Comparison of ENCODE assay signal across 20 mouse cellular contexts in the genomic region with DNA sequence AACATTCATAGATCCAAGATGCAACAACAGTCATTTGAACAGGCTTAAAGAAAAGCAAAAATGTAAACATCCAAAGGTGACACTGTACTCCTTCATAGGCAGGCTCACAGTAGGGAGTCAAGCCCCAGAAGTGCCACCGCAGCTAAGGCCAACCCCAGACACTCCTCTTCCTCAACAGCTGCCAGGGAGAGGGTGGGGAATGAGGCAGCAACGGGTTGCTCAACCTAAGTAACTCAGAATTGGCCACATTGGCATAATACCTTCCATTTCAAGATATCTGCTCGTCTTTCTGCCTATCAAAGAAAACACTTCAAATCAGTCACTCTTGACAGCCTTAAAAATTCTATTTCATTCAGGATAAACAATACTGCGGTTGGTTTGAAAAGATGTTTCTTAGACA.
DNase-seq lines count a peak whose midpoint lies in the region; ATAC-seq and TF ChIP-seq lines count a peak whose summit lies in the region.
"Had no signal": no experiment of that assay in that cellular context is flagged by ENCODE, and none has a peak within 500 bp of the region (broad histone marks: within the 10 kb centered on the region; RNA-seq: fewer than 3 reads in every experiment).

No protein-coding gene starts in this region.

- H3K9me3 ChIP-seq in forebrain, embryonic 16.5 days (ENCODE audit: control insufficient read depth, low read length) = no peaks in the 10 kb centered on the region
- H3K9me3 ChIP-seq in forebrain, embryonic 10.5 days = peaks cover 12% of the 10 kb centered on the region; the same call in 1 of the 2 replicates
- H3K9me3 ChIP-seq in intestine, embryonic 14.5 days (ENCODE audit: control insufficient read depth, low read length) = 0 out of 2 replicates have a peak, but pooled peaks cover 4% of the 10 kb centered on the region
- H3K9me3 ChIP-seq in intestine, embryonic 15.5 days = no peaks in the 10 kb centered on the region
- H3K9me3 ChIP-seq in midbrain, embryonic 14.5 days (ENCODE audit: control insufficient read depth, low read length) = no peaks in the 10 kb centered on the region; the same call in 1 of the 2 replicates

- no peak overlapping the region for H3K4me3 ChIP-seq in forebrain, embryonic 16.5 days (replicated peaks; ENCODE audit: low read length)
- no peak overlapping the region for H3K4me3 ChIP-seq in forebrain, embryonic 10.5 days
- no peak overlapping the region for H3K4me3 ChIP-seq in intestine, embryonic 14.5 days (ENCODE audit: low read depth, low read length)
- no peak overlapping the region for H3K4me3 ChIP-seq in intestine, embryonic 15.5 days (replicated peaks)
- no peak overlapping the region for H3K4me3 ChIP-seq in thymus, adult 2 months (ENCODE audit: control insufficient read depth, insufficient read depth, low read length)
- no peak overlapping the region for H3K4me3 ChIP-seq in midbrain, embryonic 14.5 days (replicated peaks; ENCODE audit: low read depth, low read length)
- H3K4me3 ChIP-seq: embryonic facial prominence, embryonic 13.5 days; heart, embryonic 13.5 days; hindbrain, embryonic 12.5 days had no signal

- 42% methylated on average over 4 of the region's 4 CpGs for WGBS in forebrain, embryonic 16.5 days
- WGBS in forebrain, embryonic 10.5 days = 82% methylated on average over 4 of the region's 4 CpGs
- WGBS in intestine, embryonic 14.5 days = 72% methylated on average over 4 of the region's 4 CpGs
- 73% methylated on average over 4 of the region's 4 CpGs for WGBS in intestine, embryonic 15.5 days
- 23% methylated on average over 4 of the region's 4 CpGs for WGBS in thymus, adult 2 months
- WGBS in midbrain, embryonic 14.5 days = 53% methylated on average over 4 of the region's 4 CpGs

- 0 out of 2 replicates have a peak, but pooled peaks have one; percentile 21 for ATAC-seq in forebrain, embryonic 16.5 days
- no peak for ATAC-seq in intestine, embryonic 14.5 days (replicated peaks; ENCODE audit: low FRiP score, low TSS enrichment, low read depth)
- ATAC-seq in intestine, embryonic 15.5 days = no peak
- ATAC-seq in CD4-positive, CD25-positive, alpha-beta regulatory T cell, adult 4 months = peak; percentile 48
- no peak for ATAC-seq in midbrain, embryonic 14.5 days (ENCODE audit: low FRiP score, low TSS enrichment)
- ATAC-seq: hindbrain, embryonic 16.5 days had no signal

- no peak for DNase-seq in forebrain, embryonic 10.5 days (ENCODE audit: extremely low spot score, low spot score)
- peak; percentile 37 for DNase-seq in intestine, embryonic 14.5 days (ENCODE audit: low spot score)
- DNase-seq in thymus, adult 2 months = no peak
- no peak for DNase-seq in thymus, adult 18-20 months
- DNase-seq in midbrain, embryonic 14.5 days = no peak
- DNase-seq: adrenal gland, postnatal 14 days; B cell, adult 2 months; cerebellum, adult 18-20 months; cerebellum, adult 9-11 months; cerebellum, postnatal 36 days; gastrocnemius, postnatal 10 days; heart, postnatal 10 days; heart, postnatal 4 days had no signal

- H3K9ac ChIP-seq in forebrain, embryonic 16.5 days (replicated peaks; ENCODE audit: low read depth, low read length) = no peak overlapping the region
- H3K9ac ChIP-seq in intestine, embryonic 14.5 days (ENCODE audit: low read length) = no peak overlapping the region
- no peak overlapping the region for H3K9ac ChIP-seq in intestine, embryonic 15.5 days
- no peak overlapping the region for H3K9ac ChIP-seq in midbrain, embryonic 14.5 days (replicated peaks; ENCODE audit: low read length)
- H3K9ac ChIP-seq: embryonic facial prominence, embryonic 13.5 days; heart, embryonic 13.5 days; hindbrain, embryonic 12.5 days had no signal

- H3K27ac ChIP-seq in forebrain, embryonic 16.5 days (ENCODE audit: low read length) = no peak overlapping the region
- H3K27ac ChIP-seq in forebrain, embryonic 10.5 days = no peak overlapping the region
- no peak overlapping the region for H3K27ac ChIP-seq in intestine, embryonic 14.5 days (ENCODE audit: low read depth)
- no peak overlapping the region for H3K27ac ChIP-seq in intestine, embryonic 15.5 days
- peak overlapping the region; percentile 50; the same call in 1 of the 2 replicates for H3K27ac ChIP-seq in thymus, adult 2 months (ENCODE audit: control insufficient read depth, insufficient read depth, low read length)
- no peak overlapping the region for H3K27ac ChIP-seq in midbrain, embryonic 14.5 days (replicated peaks; ENCODE audit: low read depth, low read length)
- H3K27ac ChIP-seq: embryonic facial prominence, embryonic 13.5 days; heart, embryonic 13.5 days; hindbrain, embryonic 12.5 days had no signal

- no peak for TF ChIP-seq POLR2A in thymus, adult 2 months (IDR thresholded peaks at IDR 0.05; ENCODE audit: control insufficient read depth, extremely low read depth, insufficient read depth, low read length, poor library complexity)

- H3K4me2 ChIP-seq in forebrain, embryonic 16.5 days (ENCODE audit: low read length) = no peak overlapping the region
- no peak overlapping the region for H3K4me2 ChIP-seq in intestine, embryonic 14.5 days (ENCODE audit: low read length)
- H3K4me2 ChIP-seq in intestine, embryonic 15.5 days (replicated peaks) = no peak overlapping the region
- H3K4me2 ChIP-seq in midbrain, embryonic 14.5 days (ENCODE audit: low read length) = no peak overlapping the region
- H3K4me2 ChIP-seq: embryonic facial prominence, embryonic 13.5 days; heart, embryonic 13.5 days had no signal

- TF ChIP-seq CTCF in thymus, adult 2 months (IDR thresholded peaks at IDR 0.05; ENCODE audit: borderline replicate concordance, control insufficient read depth, extremely low read depth, insufficient read depth, low read length, poor library complexity) = no peak

- H3K4me1 ChIP-seq in forebrain, embryonic 16.5 days (replicated peaks; ENCODE audit: control insufficient read depth, insufficient read depth, low read length) = peaks cover 13% of the 10 kb centered on the region
- peaks cover 6% of the 10 kb centered on the region for H3K4me1 ChIP-seq in forebrain, embryonic 10.5 days
- H3K4me1 ChIP-seq in intestine, embryonic 14.5 days (replicated peaks; ENCODE audit: control insufficient read depth, insufficient read depth, low read length) = no peaks in the 10 kb centered on the region
- no peaks in the 10 kb centered on the region for H3K4me1 ChIP-seq in intestine, embryonic 15.5 days (replicated peaks)
- H3K4me1 ChIP-seq in thymus, adult 2 months (replicated peaks; ENCODE audit: control insufficient read depth, insufficient read depth, low read length) = peaks cover 17% of the 10 kb centered on the region
- no peaks in the 10 kb centered on the region for H3K4me1 ChIP-seq in midbrain, embryonic 14.5 days (ENCODE audit: control insufficient read depth, insufficient read depth, low read length)
- H3K4me1 ChIP-seq: embryonic facial prominence, embryonic 13.5 days had no signal

- H3K36me3 ChIP-seq in forebrain, embryonic 16.5 days (ENCODE audit: control insufficient read depth, insufficient read depth) = no peaks in the 10 kb centered on the region
- H3K36me3 ChIP-seq in forebrain, embryonic 10.5 days (replicated peaks) = peaks cover 15% of the 10 kb centered on the region
- peaks cover 14% of the 10 kb centered on the region; the same call in 1 of the 2 replicates for H3K36me3 ChIP-seq in intestine, embryonic 14.5 days (ENCODE audit: control insufficient read depth, insufficient read depth, low read length)
- no peaks in the 10 kb centered on the region for H3K36me3 ChIP-seq in intestine, embryonic 15.5 days
- H3K36me3 ChIP-seq in thymus, adult 2 months (ENCODE audit: control insufficient read depth, insufficient read depth, low read length) = no peaks in the 10 kb centered on the region
- H3K36me3 ChIP-seq in midbrain, embryonic 14.5 days (ENCODE audit: control insufficient read depth, insufficient read depth, low read length) = no peaks in the 10 kb centered on the region
- H3K36me3 ChIP-seq: hindbrain, embryonic 12.5 days had no signal

- H3K27me3 ChIP-seq in forebrain, embryonic 16.5 days (replicated peaks; ENCODE audit: control insufficient read depth, insufficient read depth, low read length) = no peaks in the 10 kb centered on the region
- no peaks in the 10 kb centered on the region for H3K27me3 ChIP-seq in forebrain, embryonic 10.5 days (ENCODE audit: poor library complexity, severe bottlenecking)
- no peaks in the 10 kb centered on the region for H3K27me3 ChIP-seq in intestine, embryonic 14.5 days (replicated peaks; ENCODE audit: control insufficient read depth, insufficient read depth, low read length)
- no peaks in the 10 kb centered on the region for H3K27me3 ChIP-seq in intestine, embryonic 15.5 days (replicated peaks)
- H3K27me3 ChIP-seq in thymus, adult 2 months (ENCODE audit: control insufficient read depth, insufficient read depth, low read length) = no peaks in the 10 kb centered on the region
- H3K27me3 ChIP-seq in midbrain, embryonic 14.5 days (ENCODE audit: control insufficient read depth, insufficient read depth, low read length) = no peaks in the 10 kb centered on the region
- H3K27me3 ChIP-seq: embryonic facial prominence, embryonic 13.5 days; heart, embryonic 13.5 days; hindbrain, embryonic 12.5 days had no signal

Comparison
In these comparisons a context has a peak if more than half of its experiments do, and no peak if none do; other contexts are left out.
1. ATAC-seq: peak in forebrain, embryonic 16.5 days (single experiment) and CD4-positive, CD25-positive, alpha-beta regulatory T cell, adult 4 months (single experiment); none in intestine, embryonic 14.5 days (single experiment), intestine, embryonic 15.5 days (single experiment) and midbrain, embryonic 14.5 days (single experiment).